8 mouse cellular contexts compared by ENCODE assay signal in genomic region chr4:32983176-32984155, GRCm38 (mm10). TPM values are rescaled to one million over a fixed set of nuclear protein-coding genes. Genes with fewer than 3 reads are reported as not detected.
DNase-seq lines count a peak whose midpoint lies in the region; ATAC-seq and TF ChIP-seq lines count a peak whose summit lies in the region.

No protein-coding gene starts in this region.

- no peaks in the 10 kb centered on the region for H3K9me3 ChIP-seq in embryonic facial prominence, embryonic 10.5 days
- H3K9me3 ChIP-seq in limb, embryonic 12.5 days, result no peaks in the 10 kb centered on the region
- no peaks in the 10 kb centered on the region for H3K9me3 ChIP-seq in midbrain, embryonic 14.5 days (ENCODE audit: control insufficient read depth, low read length)

- H3K27ac ChIP-seq in embryonic facial prominence, embryonic 10.5 days (replicated peaks), result peak overlapping the region; percentile 97
- peak overlapping the region; percentile 84 for H3K27ac ChIP-seq in limb, embryonic 12.5 days
- peak overlapping the region; percentile 94 for H3K27ac ChIP-seq in midbrain, embryonic 14.5 days (replicated peaks; ENCODE audit: low read depth, low read length)
- no peak overlapping the region; the same call in 1 of the 2 replicates for H3K27ac ChIP-seq in spleen, adult 2 months (ENCODE audit: insufficient read depth, low read length)

- peak; percentile 66 for DNase-seq in adrenal gland, postnatal 25 days
- DNase-seq in embryonic facial prominence, embryonic 10.5 days (ENCODE audit: low spot score), result peak; percentile 79
- peak; percentile 72 to 78 for DNase-seq in heart, adult 18-20 months
- peak; percentile 83 for DNase-seq in kidney, adult 18-20 months
- DNase-seq in midbrain, embryonic 14.5 days, result peak; percentile 79
- peak in 1 of 2 experiments; percentile 43 for DNase-seq in spleen, adult 2 months (ENCODE audit: low read depth in 1 of 2, low spot score in 2 of 2)
- no peak for DNase-seq in c-Kit-positive CD71-positive TER-119-positive erythroid progenitor cells, embryonic 14.5 days (ENCODE audit: low spot score)

- peaks cover 53% of the 10 kb centered on the region for H3K4me1 ChIP-seq in embryonic facial prominence, embryonic 10.5 days
- peaks cover 23% of the 10 kb centered on the region; the same call in 1 of the 2 replicates for H3K4me1 ChIP-seq in limb, embryonic 12.5 days (replicated peaks)
- peaks cover 11% of the 10 kb centered on the region for H3K4me1 ChIP-seq in midbrain, embryonic 14.5 days (ENCODE audit: control insufficient read depth, insufficient read depth, low read length)
- peaks cover 11% of the 10 kb centered on the region for H3K4me1 ChIP-seq in spleen, adult 2 months (ENCODE audit: control insufficient read depth, insufficient read depth, insufficient read length)

- TF ChIP-seq POLR2A in spleen, adult 2 months (IDR thresholded peaks at IDR 0.05; ENCODE audit: low read depth, low read length), result no peak

- no peaks in the 10 kb centered on the region for H3K36me3 ChIP-seq in embryonic facial prominence, embryonic 10.5 days (replicated peaks)
- no peaks in the 10 kb centered on the region for H3K36me3 ChIP-seq in limb, embryonic 12.5 days
- no peaks in the 10 kb centered on the region for H3K36me3 ChIP-seq in midbrain, embryonic 14.5 days (ENCODE audit: control insufficient read depth, insufficient read depth, low read length)
- no peaks in the 10 kb centered on the region for H3K36me3 ChIP-seq in spleen, adult 2 months (ENCODE audit: control insufficient read depth, insufficient read depth, low read length)

- WGBS in embryonic facial prominence, embryonic 10.5 days, result under 1% methylated on average over 94 of the region's 94 CpGs
- WGBS in limb, embryonic 12.5 days, result under 1% methylated on average over 81 of the region's 94 CpGs
- WGBS in midbrain, embryonic 14.5 days, result under 1% methylated on average over 86 of the region's 94 CpGs
- WGBS in spleen, adult 2 months, result under 1% methylated on average over 89 of the region's 94 CpGs

- H3K4me3 ChIP-seq in embryonic facial prominence, embryonic 10.5 days, result peak overlapping the region; percentile 95
- peak overlapping the region; percentile 85 for H3K4me3 ChIP-seq in limb, embryonic 12.5 days (replicated peaks)
- H3K4me3 ChIP-seq in midbrain, embryonic 14.5 days (replicated peaks; ENCODE audit: low read depth, low read length), result peak overlapping the region; percentile 88
- peak overlapping the region; percentile 81 for H3K4me3 ChIP-seq in spleen, adult 2 months (ENCODE audit: extremely low read depth, insufficient read depth, insufficient read length)

- peak; percentile 61 for ATAC-seq in limb, embryonic 12.5 days (ENCODE audit: insufficient number of reproducible peaks, insufficient read depth, low FRiP score, low TSS enrichment, low read depth)
- peak; percentile 73 for ATAC-seq in midbrain, embryonic 14.5 days (ENCODE audit: low FRiP score, low TSS enrichment)

- no peak for TF ChIP-seq CTCF in spleen, adult 2 months (IDR thresholded peaks at IDR 0.05; ENCODE audit: extremely low read depth, insufficient read depth, insufficient read length, insufficient replicate concordance)

- peak overlapping the region; percentile 88 for H3K9ac ChIP-seq in limb, embryonic 12.5 days (replicated peaks)
- peak overlapping the region; percentile 92 for H3K9ac ChIP-seq in midbrain, embryonic 14.5 days (replicated peaks; ENCODE audit: low read length)

- peaks cover 22% of the 10 kb centered on the region for H3K27me3 ChIP-seq in embryonic facial prominence, embryonic 10.5 days (replicated peaks; ENCODE audit: low read depth, poor library complexity, severe bottlenecking)
- H3K27me3 ChIP-seq in limb, embryonic 12.5 days, result peaks cover 10% of the 10 kb centered on the region
- no peaks in the 10 kb centered on the region for H3K27me3 ChIP-seq in midbrain, embryonic 14.5 days (ENCODE audit: control insufficient read depth, insufficient read depth, low read length)
- peaks cover 7% of the 10 kb centered on the region; the same call in 1 of the 2 replicates for H3K27me3 ChIP-seq in spleen, adult 2 months (ENCODE audit: control insufficient read depth, insufficient read depth, low read length)

- H3K4me2 ChIP-seq in limb, embryonic 12.5 days, result peak overlapping the region; percentile 96
- peak overlapping the region; percentile 80 for H3K4me2 ChIP-seq in midbrain, embryonic 14.5 days (ENCODE audit: low read length)

RNA-seq across cellular contexts. Expression of gene Rragd, which starts 0.6 kb away (rescaled TPM):
- 7.3 and 10.8 TPM in 2 replicates for total RNA-seq in adrenal gland, postnatal 25 days (2021)
- polyA plus RNA-seq in embryonic facial prominence, embryonic 10.5 days (2016; fragmentation: Nextera tagmentation; extraction: Ambion mirVana), result 22.5 and 22.9 TPM in 2 replicates
- 100 to 1,000 TPM in 1 of 2 experiments, 10 to 100 TPM in 1; 95.4 to 110 TPM for total RNA-seq in heart, adult 18-20 months (2021)
- 23.9 and 26.0 TPM in 2 replicates for polyA plus RNA-seq in limb, embryonic 12.5 days (2016; fragmentation: Nextera tagmentation; extraction: Ambion mirVana)
- polyA plus RNA-seq in midbrain, embryonic 14.5 days (2014; fragmentation: Nextera tagmentation; extraction: Ambion mirVana), result 29.1 and 34.4 TPM in 2 replicates
- polyA plus RNA-seq in spleen, adult 2 months (2012; rRNA removed), result 1.0 and 1.3 TPM in 2 replicates

RNA-seq across cellular contexts. Expression of gene Ankrd6, which starts 32.8 kb away (rescaled TPM):
- 2.4 and 4.8 TPM in 2 replicates for total RNA-seq in adrenal gland, postnatal 25 days (2021)
- polyA plus RNA-seq in embryonic facial prominence, embryonic 10.5 days (2016; fragmentation: Nextera tagmentation; extraction: Ambion mirVana), result 12.2 and 16.4 TPM in 2 replicates
- total RNA-seq in heart, adult 18-20 months (2021), result 1 to 10 TPM; 4.8 to 5.9 TPM
- 13.6 and 14.0 TPM in 2 replicates for polyA plus RNA-seq in limb, embryonic 12.5 days (2016; fragmentation: Nextera tagmentation; extraction: Ambion mirVana)
- polyA plus RNA-seq in midbrain, embryonic 14.5 days (2014; fragmentation: Nextera tagmentation; extraction: Ambion mirVana), result 25.4 and 31.3 TPM in 2 replicates
- polyA plus RNA-seq in spleen, adult 2 months (2012; rRNA removed), result 0.21 and 0.32 TPM in 2 replicates

RNA-seq across cellular contexts. Expression of gene Ube2j1, which starts 47.8 kb away (rescaled TPM):
- 59.8 and 61.4 TPM in 2 replicates for total RNA-seq in adrenal gland, postnatal 25 days (2021)
- 37.8 and 38.7 TPM in 2 replicates for polyA plus RNA-seq in embryonic facial prominence, embryonic 10.5 days (2016; fragmentation: Nextera tagmentation; extraction: Ambion mirVana)
- total RNA-seq in heart, adult 18-20 months (2021), result 10 to 100 TPM; 38.7 to 43.1 TPM
- 38.1 and 38.5 TPM in 2 replicates for polyA plus RNA-seq in limb, embryonic 12.5 days (2016; fragmentation: Nextera tagmentation; extraction: Ambion mirVana)
- 49.7 and 61.6 TPM in 2 replicates for polyA plus RNA-seq in midbrain, embryonic 14.5 days (2014; fragmentation: Nextera tagmentation; extraction: Ambion mirVana)
- 15.0 and 16.3 TPM in 2 replicates for polyA plus RNA-seq in spleen, adult 2 months (2012; rRNA removed)

Comparison
In these comparisons a context has a peak if more than half of its experiments do, and no peak if none do; other contexts are left out.
1. RNA of gene Rragd, which starts 0.6 kb away (polyA plus RNA-seq): 29.1 to 34.4 TPM in midbrain, embryonic 14.5 days, 23.9 to 26.0 TPM in limb, embryonic 12.5 days and 22.5 to 22.9 TPM in embryonic facial prominence, embryonic 10.5 days; 1.0 to 1.3 TPM in spleen, adult 2 months; every median in the first group is over 10 times any median in the second.
2. RNA of gene Ankrd6, which starts 32.8 kb away (polyA plus RNA-seq): 25.4 to 31.3 TPM in midbrain, embryonic 14.5 days, 13.6 to 14.0 TPM in limb, embryonic 12.5 days and 12.2 to 16.4 TPM in embryonic facial prominence, embryonic 10.5 days; 0.21 to 0.32 TPM in spleen, adult 2 months; every median in the first group is over 10 times any median in the second.
3. Peak in every context shown above with its lines, with median percentiles within 50 percentile points of each other: H3K4me3 ChIP-seq.